Mouse (Mus musculus) megakaryocyte, adult 5-6 weeks (primary cell): ENCODE measurements at regions not wholly inside any gene's neighbourhood (a gene's known extent, or its start where the extent isn't known, plus 50 kb on each side); places are given as distances from the start of the nearest gene placed in this dataset.

Source experiments
- ATAC-seq: 2 replicates; pipeline ENCODE4 v1.8.0; 2016; ENCODE audit warnings: mild to moderate bottlenecking, inconsistent platforms; ENCODE audit not compliant: poor library complexity, severe bottlenecking

DNA sequence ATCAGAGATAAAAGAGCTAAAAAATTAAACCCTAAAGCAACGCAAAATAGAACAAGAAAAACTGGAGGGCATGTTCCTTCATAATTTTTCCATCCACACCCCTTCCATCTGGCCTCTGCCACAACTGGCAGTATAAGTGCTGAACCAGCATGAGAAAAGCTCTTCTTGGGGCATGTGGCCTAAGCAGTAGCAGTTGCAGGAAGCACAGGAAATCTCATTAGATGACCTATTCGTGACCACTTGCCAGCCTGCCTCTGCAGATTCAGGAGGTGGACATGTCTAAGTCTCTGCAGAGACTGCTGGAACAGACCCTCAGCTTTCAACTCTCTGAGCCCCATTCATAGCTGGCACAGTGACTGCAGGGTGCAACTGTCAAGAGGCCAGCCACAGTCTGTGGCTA lies 116.5 kb upstream of the Teddm2 start:
- ATAC-seq = no peak

DNA sequence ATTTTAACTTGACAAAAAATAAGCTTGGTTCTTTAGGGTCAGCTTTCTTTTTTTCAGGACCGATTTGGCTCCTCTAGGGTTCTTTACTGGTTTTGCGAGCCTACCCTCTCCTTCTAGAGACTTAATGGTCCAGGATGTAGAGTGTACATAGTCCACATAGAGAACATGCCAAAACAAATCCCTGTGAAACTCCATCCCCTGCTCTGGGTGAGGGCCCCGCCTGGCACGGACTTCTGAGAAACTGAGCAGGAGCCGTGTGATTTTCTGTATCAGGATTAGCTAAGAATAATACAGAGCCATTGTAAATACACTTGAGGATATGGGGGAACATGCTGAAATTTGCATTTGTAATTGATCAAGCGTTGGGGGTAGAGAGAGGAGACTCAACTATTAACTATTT lies 118.2 kb upstream of the Teddm2 start:
- ATAC-seq = no peak

DNA sequence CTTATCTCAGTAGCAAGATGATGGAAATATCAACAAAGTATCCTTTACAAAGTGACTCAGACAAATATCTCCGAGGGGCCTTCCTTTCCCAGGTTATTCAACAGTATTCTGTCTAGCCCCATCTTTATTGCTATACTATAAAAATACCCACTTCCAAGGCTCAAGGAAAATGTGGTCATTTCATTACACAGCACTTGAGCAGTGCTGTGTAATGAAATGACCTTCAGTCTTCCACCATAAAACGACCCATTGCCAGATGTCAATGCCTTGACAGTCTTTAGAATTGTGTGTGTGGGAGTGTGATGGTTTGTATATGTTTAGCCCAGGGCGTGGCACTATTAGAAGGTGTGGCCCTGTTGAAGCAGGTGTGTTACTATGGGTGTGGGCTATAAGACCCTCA lies 124.3 kb upstream of the Teddm2 start:
- no peak for ATAC-seq

DNA sequence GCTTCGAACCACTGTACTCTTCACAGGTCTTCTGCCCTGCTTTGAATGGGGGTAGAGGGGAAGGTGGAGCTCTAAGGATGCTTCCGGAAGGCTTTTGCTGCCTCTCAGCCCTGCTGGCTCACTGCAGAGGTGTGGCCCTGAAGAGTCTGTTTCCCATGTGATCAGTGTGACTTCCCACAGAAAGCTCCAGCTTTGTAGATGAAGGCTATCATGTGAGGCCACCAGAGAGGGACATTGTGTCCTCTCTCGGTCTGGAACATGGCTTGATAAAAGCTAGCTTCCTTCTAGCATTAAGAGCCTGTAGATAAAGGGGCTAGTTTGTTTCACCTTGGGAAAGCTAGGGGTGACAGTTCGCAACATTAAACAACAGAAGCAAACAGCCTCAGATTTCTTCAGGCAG lies 127.3 kb upstream of the Teddm2 start:
- no peak for ATAC-seq

DNA sequence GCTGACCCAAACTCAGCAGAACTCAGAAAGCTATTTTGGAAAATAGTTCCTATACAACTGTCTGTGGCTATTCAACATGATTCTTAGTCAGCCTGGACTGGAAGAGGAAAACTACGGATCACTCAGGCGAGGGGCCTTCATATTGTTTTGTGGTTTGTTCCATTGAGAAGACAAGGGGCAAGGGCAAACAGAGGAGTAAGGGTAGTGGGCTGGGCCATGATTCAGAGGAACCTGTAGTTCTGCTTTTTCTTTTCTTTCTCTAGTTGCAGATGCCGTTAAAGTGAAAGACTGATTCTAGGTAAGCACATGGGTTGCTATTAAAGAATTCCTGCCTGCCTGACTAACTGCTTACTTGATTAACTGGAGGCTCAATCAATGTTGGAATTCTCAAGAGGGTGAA lies 129.8 kb upstream of the Teddm2 start:
- no peak for ATAC-seq

DNA sequence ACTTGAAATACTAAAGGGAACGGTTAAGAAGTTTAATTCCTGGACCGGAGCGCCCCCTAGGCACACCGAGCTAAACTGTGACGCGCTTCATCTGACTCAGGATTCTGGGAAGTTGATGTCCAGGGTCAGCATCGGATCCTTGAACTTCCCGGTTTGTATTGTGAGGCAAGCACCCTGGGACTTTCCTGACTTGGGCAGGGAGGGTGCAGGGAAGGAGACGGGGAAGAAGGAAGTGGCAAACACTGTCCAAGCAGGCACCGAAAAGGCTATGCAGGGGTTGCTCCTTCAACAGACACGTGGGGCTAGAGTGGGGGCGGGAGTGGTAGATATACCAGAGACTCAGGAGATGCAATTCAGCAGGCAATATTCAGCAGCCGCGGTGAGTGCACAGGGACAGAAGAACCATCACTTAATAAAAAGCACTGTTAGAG lies 132.7 kb upstream of the Teddm2 start:
- peak; percentile 49 for ATAC-seq

DNA sequence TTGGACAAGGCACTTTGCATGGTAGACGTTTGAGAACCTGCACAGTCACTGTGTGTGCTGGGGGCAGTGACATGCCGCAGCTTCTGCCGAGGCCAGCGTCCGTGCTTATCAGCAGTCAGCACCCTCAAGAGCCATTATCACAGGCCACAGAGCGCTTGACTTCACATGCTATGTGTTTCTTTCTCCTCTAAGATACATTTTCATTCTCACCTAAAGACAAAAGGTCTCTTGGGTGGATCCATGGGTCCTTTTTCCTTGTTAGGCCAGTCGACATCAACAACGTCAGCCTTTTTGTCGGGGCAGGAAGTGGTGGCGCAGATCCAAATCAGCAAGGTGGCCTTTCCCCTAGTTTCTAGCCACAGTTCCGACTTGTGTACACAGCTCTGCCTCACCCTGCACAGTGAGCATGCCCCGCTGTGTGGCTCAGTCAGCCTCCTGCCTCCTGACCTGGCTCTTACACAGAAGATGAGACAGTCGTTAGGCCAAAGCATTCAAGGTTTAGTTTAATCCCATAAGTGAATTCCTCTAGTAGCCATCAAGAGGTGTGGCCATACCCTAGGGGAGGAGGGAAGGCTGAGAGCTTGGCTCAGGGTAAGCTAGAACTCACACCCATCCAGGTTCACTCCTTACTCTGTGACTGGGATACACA lies 134.1 kb upstream of the Teddm2 start:
- ATAC-seq = peak; percentile 68

DNA sequence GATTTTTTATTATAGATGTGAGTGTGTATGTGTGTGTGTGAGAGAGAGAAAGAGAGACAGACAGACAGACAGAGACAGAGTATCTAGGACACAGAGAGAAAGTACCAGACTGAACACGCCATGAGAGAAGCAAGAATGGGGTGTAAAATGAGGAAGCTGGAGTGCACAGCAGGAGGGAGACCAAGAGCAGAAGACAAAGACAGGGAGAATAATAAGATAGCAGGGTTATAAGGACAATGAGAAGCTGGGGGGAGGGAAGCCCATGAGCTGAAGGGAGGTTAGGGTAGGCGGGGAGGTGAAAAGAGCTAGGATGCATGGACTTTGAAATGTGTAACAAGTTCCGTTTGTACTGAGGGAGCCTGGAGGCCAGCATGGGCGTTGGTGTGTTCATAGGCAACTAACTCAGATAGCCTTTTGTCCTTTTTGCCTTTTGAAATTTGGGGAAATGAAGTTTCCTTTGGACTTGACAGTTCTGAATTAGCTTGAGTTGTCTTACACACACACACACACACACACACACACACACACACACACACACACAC lies 136.8 kb upstream of the Teddm2 start:
- ATAC-seq = no peak

DNA sequence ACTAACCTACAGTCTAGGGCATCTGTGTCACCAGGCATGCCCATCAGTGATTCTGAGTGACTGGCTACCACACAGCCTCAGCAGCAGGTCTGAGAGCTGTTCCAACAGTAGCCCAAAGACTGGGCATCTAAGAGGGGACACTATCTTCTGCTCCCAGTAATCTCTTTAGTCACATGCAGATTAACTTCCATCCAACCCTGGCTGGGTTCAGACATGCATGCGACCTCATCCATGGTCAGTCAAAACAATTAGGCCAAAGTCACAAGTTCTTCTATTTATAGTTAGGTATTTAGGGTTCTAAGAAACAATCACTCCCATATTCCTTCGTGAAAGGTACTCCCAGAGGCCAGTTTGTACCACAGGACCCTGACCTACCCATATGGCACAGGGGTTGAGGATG lies 138.2 kb upstream of the Teddm2 start:
- ATAC-seq = no peak

DNA sequence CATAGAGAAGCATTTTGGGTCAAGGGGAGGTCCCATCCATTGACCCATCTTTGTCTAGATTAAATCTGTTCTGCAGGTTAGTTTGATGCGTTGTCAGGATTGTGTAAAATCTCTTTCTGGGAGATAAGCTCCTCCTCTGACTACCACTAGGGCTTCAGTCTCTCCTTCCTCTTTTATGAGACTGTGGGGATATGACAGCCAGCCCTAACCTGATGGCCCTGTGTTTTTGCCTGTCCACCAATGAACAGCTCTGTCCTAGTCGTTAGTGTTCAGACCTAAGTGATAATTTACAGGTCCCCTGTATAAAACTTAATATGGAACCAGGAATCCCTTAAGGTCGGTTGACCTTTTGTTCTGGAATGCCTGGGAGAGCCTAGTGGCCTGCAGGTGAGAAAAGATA lies 140.9 kb upstream of the Teddm2 start:
- peak; percentile 78 for ATAC-seq

DNA sequence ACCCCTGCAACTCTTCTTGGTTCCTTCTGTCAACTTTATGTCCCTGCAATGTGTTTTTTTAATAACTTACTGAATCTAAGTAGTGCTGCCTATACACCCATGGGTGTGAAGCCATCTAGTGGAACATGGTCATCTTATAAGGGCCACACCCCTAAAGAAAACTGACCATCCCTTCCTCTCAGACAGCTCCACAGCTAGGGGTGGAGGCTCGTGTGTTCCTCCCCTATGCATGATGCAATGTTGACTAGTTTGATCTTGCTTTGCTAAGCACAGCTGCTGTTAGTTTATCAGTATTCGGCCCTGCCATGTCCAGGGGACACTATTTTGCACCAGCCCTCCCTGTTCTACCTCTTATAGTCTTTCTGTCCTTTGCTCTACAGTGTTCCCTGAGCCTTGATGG lies 142.9 kb upstream of the Teddm2 start:
- ATAC-seq = peak; percentile 77

DNA sequence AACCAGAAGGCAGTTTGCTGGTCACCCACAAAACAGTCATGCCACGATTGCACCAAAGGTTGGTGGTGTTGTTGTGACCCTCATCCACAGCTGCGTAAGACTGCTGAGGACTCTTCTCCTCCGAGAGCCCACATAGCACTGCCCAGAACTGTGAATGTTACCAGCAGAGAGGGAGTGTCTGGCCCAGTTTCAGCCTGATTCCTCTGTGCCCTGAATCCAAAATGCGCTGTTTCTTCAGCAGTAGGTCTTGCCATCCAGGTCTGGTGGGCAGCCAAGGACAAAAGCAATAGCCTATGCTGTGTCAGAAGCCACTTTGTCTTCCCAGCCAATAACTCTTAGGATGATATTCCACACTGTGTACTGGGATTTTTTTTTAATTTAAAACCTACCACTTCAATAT lies 144.7 kb upstream of the Teddm2 start:
- no peak for ATAC-seq

DNA sequence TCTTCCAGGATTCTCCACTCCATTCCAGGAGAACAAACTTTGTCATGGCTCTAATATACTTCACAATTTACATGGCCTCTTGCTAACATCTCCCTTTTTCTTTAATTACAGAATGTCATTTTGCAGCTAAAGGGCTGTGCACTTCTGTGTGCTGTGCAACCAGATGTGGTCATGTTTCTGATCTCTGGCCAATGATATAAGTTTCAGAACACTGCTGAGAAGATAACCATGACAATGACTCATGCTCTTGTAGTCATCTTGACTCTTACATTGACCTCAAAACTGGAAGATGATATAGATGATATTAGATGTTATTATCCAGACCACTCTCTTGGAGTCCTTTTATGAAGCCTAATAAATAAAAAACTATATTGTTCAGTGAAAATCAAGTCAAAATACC lies 145.9 kb upstream of the Teddm2 start:
- ATAC-seq = no peak

DNA sequence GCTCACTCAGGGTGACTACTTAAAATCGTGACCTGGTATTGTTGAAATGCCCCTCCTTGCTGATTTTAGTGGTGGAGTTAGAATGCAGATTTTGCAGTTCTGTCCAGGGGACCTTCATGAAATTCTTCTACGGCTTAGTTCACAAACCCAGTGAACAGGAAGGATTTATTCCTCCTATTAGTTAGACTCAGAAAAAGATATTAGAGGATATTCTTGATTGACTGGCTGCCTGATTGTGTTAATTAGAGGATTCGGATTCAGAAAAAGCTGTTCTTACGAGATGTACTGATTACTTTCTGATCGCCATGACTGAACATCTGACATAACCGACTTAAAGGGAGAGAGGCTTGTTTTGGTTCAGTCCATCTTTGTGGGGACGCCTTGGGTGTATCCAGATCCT lies 147.3 kb upstream of the Zfp648 start:
- ATAC-seq = no peak

DNA sequence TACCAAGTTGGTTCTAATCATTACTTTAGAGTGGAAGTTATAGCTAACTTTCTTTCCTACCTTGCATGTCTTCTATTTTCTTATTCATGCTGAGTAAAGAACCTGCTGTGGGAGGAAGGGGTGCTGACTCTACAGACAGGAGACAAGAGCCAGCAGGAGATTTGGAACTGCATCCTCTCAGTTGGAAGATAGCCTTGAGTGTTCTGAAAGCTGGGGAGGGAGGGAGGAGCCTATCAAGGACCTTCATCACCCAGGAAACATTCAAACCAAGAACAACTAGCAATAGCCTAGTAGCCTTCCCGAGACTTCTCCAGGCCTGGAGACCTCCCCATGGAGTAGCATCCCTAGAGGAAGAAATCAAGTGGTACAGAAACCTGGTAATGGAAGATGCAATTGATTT lies 146.1 kb upstream of the Zfp648 start:
- ATAC-seq = no peak

DNA sequence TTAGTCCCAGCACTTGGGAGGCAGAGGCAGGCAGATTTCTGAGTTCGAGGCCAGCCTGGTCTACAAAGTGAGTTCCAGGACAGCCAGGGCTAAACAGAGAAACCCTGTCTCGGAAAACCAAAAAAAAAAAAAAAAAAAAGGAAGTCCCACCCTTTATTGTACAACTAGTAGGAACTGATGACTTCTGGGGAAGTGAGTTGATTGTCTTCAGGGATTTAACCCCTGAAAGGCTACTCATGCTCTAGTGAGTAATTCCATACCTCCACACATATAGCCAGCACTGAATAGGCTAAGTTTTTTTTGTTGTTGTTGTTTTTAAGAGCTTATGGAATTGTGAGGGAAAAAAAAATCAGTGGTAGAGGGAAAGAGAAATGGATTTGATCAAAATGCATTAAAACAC lies 139.6 kb upstream of the Zfp648 start:
- ATAC-seq = peak; percentile 77

DNA sequence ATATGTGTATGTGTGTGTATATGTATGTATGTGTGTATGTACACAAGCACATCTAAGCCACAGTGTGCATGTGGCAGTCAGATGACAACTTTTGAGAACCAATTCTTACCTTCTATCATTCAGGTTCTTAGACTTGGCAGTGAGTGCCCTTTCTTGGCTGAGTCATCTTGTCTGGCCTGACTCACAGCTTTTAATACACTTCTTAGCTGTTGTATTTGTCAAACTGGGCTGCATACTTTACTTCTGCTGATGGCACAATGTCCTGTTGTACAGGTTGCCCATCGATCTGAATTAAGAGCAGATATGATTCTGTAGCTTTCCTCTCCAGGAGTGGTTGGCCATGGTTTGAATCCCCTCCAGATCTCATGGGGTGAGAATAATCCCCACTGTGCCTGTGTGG lies 139.1 kb upstream of the Zfp648 start:
- ATAC-seq = peak; percentile 11; the same call in 1 of the 2 replicates

DNA sequence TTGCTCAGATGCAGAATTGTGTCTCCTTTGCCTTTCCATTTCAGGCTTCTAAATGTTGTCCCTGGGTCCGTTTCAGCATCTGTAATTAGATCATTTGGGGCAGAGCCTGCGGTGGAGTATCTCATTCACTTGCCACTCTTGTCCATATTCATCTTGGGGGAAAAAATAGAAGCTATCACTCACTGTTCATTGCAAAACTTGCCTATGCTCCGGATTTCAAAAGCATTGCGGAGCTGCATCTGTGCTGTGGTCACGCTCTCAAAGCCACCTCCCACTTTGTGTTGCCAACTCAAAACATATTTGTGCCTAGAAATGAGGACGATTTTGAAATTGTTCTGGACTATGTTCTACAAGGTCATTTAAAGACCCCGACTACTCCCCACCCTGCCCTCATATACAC lies 138.3 kb upstream of the Zfp648 start:
- ATAC-seq = peak; percentile 77

DNA sequence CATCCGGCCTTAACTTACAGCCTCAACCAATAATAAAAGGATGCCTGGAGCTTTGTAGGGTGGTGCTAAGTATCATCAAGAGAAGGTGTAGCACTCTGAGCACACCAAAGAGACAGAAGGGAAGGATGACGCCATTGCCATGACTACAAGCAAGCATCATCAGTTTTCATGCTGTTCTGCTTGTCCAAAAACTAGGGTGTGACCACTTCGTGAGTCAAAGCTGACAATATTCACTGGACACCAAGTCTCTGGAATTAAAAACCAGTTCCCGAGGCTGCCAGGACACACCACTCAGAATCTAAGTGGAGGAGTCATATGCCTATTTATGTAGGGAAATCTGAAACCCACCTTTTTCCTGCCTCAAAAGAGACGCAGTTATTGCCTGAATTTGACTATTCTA lies 136.4 kb upstream of the Zfp648 start:
- ATAC-seq = no peak

DNA sequence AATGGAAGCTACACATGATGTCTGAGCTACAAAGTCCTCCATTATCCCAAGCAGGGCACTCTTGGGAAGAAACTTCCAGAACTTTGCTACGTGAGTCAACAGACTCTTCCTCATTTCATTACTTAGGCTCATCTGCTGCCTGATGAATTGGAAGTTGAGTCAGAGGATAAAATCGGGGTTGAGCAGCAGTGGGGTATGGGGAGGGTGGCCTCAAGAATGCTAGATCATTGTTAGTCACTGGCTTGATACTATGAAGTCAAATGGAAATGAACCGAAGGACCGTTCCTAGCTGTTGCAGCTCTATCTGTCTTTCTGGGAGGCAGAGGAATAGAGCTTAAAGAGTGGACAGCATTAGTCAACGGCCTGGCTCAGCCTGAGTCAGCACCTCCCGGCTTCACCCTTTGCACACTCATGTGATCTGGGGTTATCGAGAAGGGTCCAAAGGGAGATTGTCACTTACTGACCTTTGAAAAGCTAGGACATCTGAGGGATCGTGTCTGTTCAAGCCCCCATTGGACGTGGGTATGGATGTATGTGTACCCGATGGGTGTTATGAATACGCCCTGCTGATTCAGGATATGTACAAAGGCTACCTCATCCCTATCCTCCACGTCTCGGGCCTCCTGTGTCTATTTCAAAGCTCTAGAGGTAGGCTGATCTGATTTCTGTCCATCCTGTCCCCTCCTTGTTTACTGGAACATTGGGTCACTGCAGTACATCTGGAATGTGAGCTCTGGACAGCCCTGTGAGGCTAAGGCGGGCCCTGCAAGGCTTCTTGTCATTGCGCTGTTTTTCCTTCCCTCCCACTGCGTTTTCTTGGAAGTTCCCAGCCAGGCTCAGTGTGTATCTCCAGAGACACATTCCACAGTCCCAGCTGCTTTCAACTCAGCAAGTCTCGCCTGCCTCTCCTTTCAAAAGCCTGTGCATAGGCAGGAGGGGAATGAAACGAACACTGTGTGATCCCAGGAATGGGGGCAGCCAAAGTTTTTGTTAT lies 135.4 kb upstream of the Zfp648 start:
- no peak for ATAC-seq

DNA sequence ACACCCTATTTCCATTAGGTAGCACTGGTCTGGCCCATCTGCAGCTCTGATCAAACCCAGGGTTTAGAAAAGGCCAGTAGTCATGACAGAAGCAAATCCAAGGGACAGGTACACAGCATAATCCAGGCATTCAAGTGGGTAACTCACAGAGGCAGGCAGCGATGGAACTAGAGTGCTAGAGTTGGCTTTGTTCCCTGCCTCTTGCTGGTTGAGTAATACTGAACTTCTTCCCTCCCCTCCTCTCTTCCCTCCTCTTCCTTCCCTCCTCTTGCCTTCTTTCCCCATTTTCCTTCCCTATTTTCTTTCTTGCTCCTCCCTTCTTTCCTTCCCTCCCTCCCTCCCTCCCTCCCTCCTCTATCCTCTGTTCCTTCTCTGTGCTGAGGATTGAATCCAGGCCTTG lies 133.1 kb upstream of the Zfp648 start:
- peak; percentile 17; the same call in 1 of the 2 replicates for ATAC-seq

DNA sequence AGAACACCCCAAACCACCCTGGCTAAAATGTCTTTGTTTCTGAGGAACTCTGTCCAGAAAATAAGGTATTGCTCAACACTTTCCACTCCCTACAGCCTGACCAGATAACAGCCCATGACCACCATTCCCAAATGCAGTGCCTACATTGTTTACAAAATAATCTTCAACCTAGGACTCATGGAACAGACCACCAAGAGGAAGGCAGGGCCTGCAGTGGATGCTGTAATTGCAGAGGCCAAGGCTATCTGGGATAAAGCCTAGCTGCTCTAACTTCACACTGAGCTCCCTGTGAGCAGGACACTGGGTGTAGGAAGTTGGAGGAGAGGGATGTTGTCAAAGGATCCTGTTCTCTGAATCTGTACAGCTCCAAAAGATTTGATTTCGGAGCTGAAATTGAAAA lies 126.7 kb upstream of the Zfp648 start:
- no peak for ATAC-seq
